Mouse (Mus musculus) CH12.LX (cell line): ENCODE measurements at regions not wholly inside any gene's neighbourhood (a gene's known extent, or its start where the extent isn't known, plus 50 kb on each side); places are given as distances from the start of the nearest gene placed in this dataset.

Experiments used
- DNase-seq: peaks from one replicate; pipeline ENCODE4 v3.0.0-alpha.2; 2013; ENCODE audit errors: extremely low read depth
- H3K27ac ChIP-seq: 2 replicates; pipeline ENCODE4 v1.5.1; 2012; ENCODE audit warnings: low read depth, mild to moderate bottlenecking, control low read depth, moderate library complexity; ENCODE audit not compliant: insufficient read depth
- H3K27me3 ChIP-seq: replicated peaks from 2 replicates; pipeline ENCODE3; 2012; ENCODE audit warnings: inconsistent platforms
- H3K36me3 ChIP-seq, 2 experiments: replicated peaks in 1 of 2; 2 replicates each; pipeline versions ENCODE3 to v1.6.1; 2012; ENCODE audit warnings: inconsistent platforms in 1 of 2, low read length in 1 of 2, mild to moderate bottlenecking in 1 of 2, mixed read lengths in 1 of 2, moderate library complexity in 1 of 2; ENCODE audit not compliant: control insufficient read depth in 1 of 2, insufficient read depth in 1 of 2
- H3K4me1 ChIP-seq, 2 experiments: 2 replicates each; pipeline ENCODE4 v1.6.1; 2012; ENCODE audit warnings: inconsistent platforms in 1 of 2, moderate library complexity in 1 of 2; ENCODE audit not compliant: insufficient read depth in 2 of 2, control insufficient read depth in 1 of 2
- H3K4me2 ChIP-seq: 2 replicates; pipeline ENCODE4 v1.6.1; 2012; ENCODE audit warnings: low read depth, mild to moderate bottlenecking, control low read depth; ENCODE audit not compliant: poor library complexity, insufficient read depth, severe bottlenecking
- H3K4me3 ChIP-seq, 3 experiments: fragments of 150-350 bp in 1 of 3; sonication (generic) in 1 of 3; replicated peaks in 1 of 3; 2 replicates each; pipeline versions ENCODE3 to v1.5.1; 2011 to 2012; ENCODE audit warnings: low read depth in 2 of 3, low read length in 2 of 3, mild to moderate bottlenecking in 2 of 3, moderate library complexity in 2 of 3, control low read depth in 1 of 3, improper control_type of control experiment in 1 of 3, inconsistent platforms in 1 of 3, mixed read lengths in 1 of 3; ENCODE audit not compliant: poor library complexity in 1 of 3
- H3K79me2 ChIP-seq: replicated peaks from 2 replicates; pipeline ENCODE4 v1.6.1; 2012; ENCODE audit warnings: mild to moderate bottlenecking, moderate library complexity; ENCODE audit not compliant: control insufficient read depth, poor library complexity, insufficient read depth, severe bottlenecking; ENCODE audit errors: extremely low read depth
- H3K9ac ChIP-seq: 2 replicates; pipeline ENCODE4 v1.6.1; 2012; ENCODE audit warnings: low read depth, mild to moderate bottlenecking, control low read depth, moderate library complexity; ENCODE audit not compliant: insufficient read depth
- H3K9me3 ChIP-seq: replicated peaks from 2 replicates; pipeline ENCODE3; 2012; ENCODE audit warnings: low read length, inconsistent platforms, mixed read lengths
- BHLHE40 ChIP-seq: IDR thresholded peaks from 2 replicates; pipeline ENCODE4 v1.6.1; 2011; ENCODE audit warnings: mild to moderate bottlenecking, low read depth, low read length, improper control_type of control experiment
- CHD1 ChIP-seq: IDR thresholded peaks from 2 replicates; pipeline ENCODE4 v1.6.1; 2012; ENCODE audit warnings: low read depth, low read length, improper control_type of control experiment, inconsistent platforms
- CHD2 ChIP-seq: IDR thresholded peaks from 2 replicates; pipeline ENCODE4 v1.6.1; 2011; ENCODE audit warnings: low read length, improper control_type of control experiment
- CTCF ChIP-seq, 2 experiments: IDR thresholded peaks in 1 of 2; conservative IDR thresholded peaks in 1 of 2; 2 replicates each; pipeline ENCODE4 v1.5.1; 2011 to 2012; ENCODE audit warnings: low read depth in 2 of 2, low read length in 2 of 2, improper control_type of control experiment in 1 of 2, inconsistent platforms in 1 of 2, mild to moderate bottlenecking in 1 of 2, moderate library complexity in 1 of 2
- E2F4 ChIP-seq: IDR thresholded peaks from 2 replicates; pipeline ENCODE4 v1.6.1; 2011; ENCODE audit warnings: low read depth, low read length, improper control_type of control experiment; ENCODE audit not compliant: insufficient replicate concordance
- ELF1 ChIP-seq: IDR thresholded peaks from 2 replicates; pipeline ENCODE4 v1.6.1; 2014; ENCODE audit warnings: low read depth, mild to moderate bottlenecking, inconsistent platforms, low read length, improper control_type of control experiment
- EP300 ChIP-seq: IDR thresholded peaks from 2 replicates; pipeline ENCODE4 v1.6.1; 2011; ENCODE audit warnings: low read length, improper control_type of control experiment
- ETS1 ChIP-seq: conservative IDR thresholded peaks from 2 replicates; pipeline ENCODE4 v1.6.1; 2012; ENCODE audit warnings: low read depth, mild to moderate bottlenecking, inconsistent platforms, low read length, improper control_type of control experiment, moderate library complexity
- GABPA ChIP-seq: IDR thresholded peaks from 2 replicates; pipeline ENCODE4 v1.6.1; 2012; ENCODE audit warnings: low read depth, low read length, improper control_type of control experiment, inconsistent platforms; ENCODE audit not compliant: insufficient replicate concordance
- HCFC1 ChIP-seq: IDR thresholded peaks from 2 replicates; pipeline ENCODE4 v1.6.1; 2012; ENCODE audit warnings: low read depth, mild to moderate bottlenecking, inconsistent platforms, low read length, improper control_type of control experiment
- IRF4 ChIP-seq: IDR thresholded peaks from 2 replicates; pipeline ENCODE4 v1.6.1; 2014; ENCODE audit warnings: low read depth, mild to moderate bottlenecking, inconsistent platforms, low read length, improper control_type of control experiment
- JUN ChIP-seq: IDR thresholded peaks from 2 replicates; pipeline ENCODE4 v1.6.1; 2011; ENCODE audit warnings: low read depth, mild to moderate bottlenecking, low read length, improper control_type of control experiment, moderate library complexity; ENCODE audit not compliant: insufficient read depth
- JUND ChIP-seq: conservative IDR thresholded peaks from 2 replicates; pipeline ENCODE4 v1.6.1; 2011; ENCODE audit warnings: low read depth, low read length, improper control_type of control experiment
- KAT2A ChIP-seq: IDR thresholded peaks from 2 replicates; pipeline ENCODE4 v1.6.1; 2012; ENCODE audit warnings: low read length, improper control_type of control experiment, inconsistent platforms; ENCODE audit not compliant: insufficient replicate concordance
- MAFK ChIP-seq: IDR thresholded peaks from 2 replicates; pipeline ENCODE4 v1.6.1; 2011; ENCODE audit warnings: low read length, improper control_type of control experiment; ENCODE audit not compliant: insufficient replicate concordance
- MAX ChIP-seq: IDR thresholded peaks from 2 replicates; pipeline ENCODE4 v1.6.1; 2011; ENCODE audit warnings: low read length, improper control_type of control experiment
- MAZ ChIP-seq: IDR thresholded peaks from 2 replicates; pipeline ENCODE4 v1.6.1; 2012; ENCODE audit warnings: low read depth, mild to moderate bottlenecking, inconsistent platforms, low read length, improper control_type of control experiment, moderate library complexity
- MEF2A ChIP-seq: IDR thresholded peaks from 2 replicates; pipeline ENCODE4 v1.6.1; 2014; ENCODE audit warnings: low read depth, mild to moderate bottlenecking, inconsistent platforms, low read length, improper control_type of control experiment, borderline replicate concordance
- MXI1 ChIP-seq: IDR thresholded peaks from 2 replicates; pipeline ENCODE4 v1.6.1; 2011; ENCODE audit warnings: mild to moderate bottlenecking, low read depth, low read length, improper control_type of control experiment
- MYC ChIP-seq: IDR thresholded peaks from 2 replicates; pipeline ENCODE4 v1.6.1; 2011; ENCODE audit warnings: low read depth, mild to moderate bottlenecking, improper control_type of control experiment, low read length
- NELFE ChIP-seq: IDR thresholded peaks from 2 replicates; pipeline ENCODE4 v1.6.1; 2011; ENCODE audit warnings: low read depth, low read length, improper control_type of control experiment
- NRF1 ChIP-seq: IDR thresholded peaks from 2 replicates; pipeline ENCODE4 v1.6.1; 2014; ENCODE audit warnings: low read depth, mild to moderate bottlenecking, inconsistent platforms, low read length, improper control_type of control experiment, moderate library complexity
- PAX5 ChIP-seq: IDR thresholded peaks from 2 replicates; pipeline ENCODE4 v1.6.1; 2012; ENCODE audit warnings: low read length, inconsistent platforms, mixed read lengths
- POLR2A ChIP-seq: IDR thresholded peaks from 2 replicates; pipeline ENCODE4 v1.6.1; 2011; ENCODE audit warnings: low read depth, mild to moderate bottlenecking, improper control_type of control experiment, low read length
- POLR2AphosphoS2 ChIP-seq: IDR thresholded peaks from 2 replicates; pipeline ENCODE4 v1.6.1; 2011; ENCODE audit warnings: low read depth, low read length, improper control_type of control experiment
- RAD21 ChIP-seq: IDR thresholded peaks from 2 replicates; pipeline ENCODE4 v1.6.1; 2011; ENCODE audit warnings: low read depth, mild to moderate bottlenecking, low read length, improper control_type of control experiment, moderate library complexity
- RCOR1 ChIP-seq: conservative IDR thresholded peaks from 2 replicates; pipeline ENCODE4 v1.6.1; 2012; ENCODE audit warnings: low read depth, mild to moderate bottlenecking, inconsistent platforms, low read length, improper control_type of control experiment
- SIN3A ChIP-seq: IDR thresholded peaks from 2 replicates; pipeline ENCODE4 v1.6.1; 2012; ENCODE audit warnings: low read length, improper control_type of control experiment, inconsistent platforms
- SMC3 ChIP-seq: IDR thresholded peaks from 2 replicates; pipeline ENCODE4 v1.6.1; 2011; ENCODE audit warnings: low read depth, low read length, improper control_type of control experiment
- TBP ChIP-seq: conservative IDR thresholded peaks from 2 replicates; pipeline ENCODE4 v1.6.1; 2011; ENCODE audit warnings: low read depth, low read length, improper control_type of control experiment
- TCF12 ChIP-seq: IDR thresholded peaks from 2 replicates; pipeline ENCODE4 v1.6.1; 2014; ENCODE audit warnings: low read depth, mild to moderate bottlenecking, inconsistent platforms, low read length, improper control_type of control experiment
- UBTF ChIP-seq: IDR thresholded peaks from 2 replicates; pipeline ENCODE4 v1.6.1; 2012; ENCODE audit warnings: low read depth, mild to moderate bottlenecking, inconsistent platforms, low read length, improper control_type of control experiment, moderate library complexity
- USF1 ChIP-seq: IDR thresholded peaks from 2 replicates; pipeline ENCODE4 v1.6.1; 2014; ENCODE audit warnings: low read depth, mild to moderate bottlenecking, inconsistent platforms, low read length, improper control_type of control experiment
- USF2 ChIP-seq: conservative IDR thresholded peaks from 2 replicates; pipeline ENCODE4 v1.6.1; 2011; ENCODE audit warnings: low read depth, low read length, improper control_type of control experiment
- ZC3H11A ChIP-seq: IDR thresholded peaks from 2 replicates; pipeline ENCODE4 v1.6.1; 2012; ENCODE audit warnings: low read depth, mild to moderate bottlenecking, inconsistent platforms, low read length, improper control_type of control experiment
- ZKSCAN1 ChIP-seq: IDR thresholded peaks from 2 replicates; pipeline ENCODE4 v1.6.1; 2012; ENCODE audit warnings: low read depth, inconsistent platforms, low read length, improper control_type of control experiment, borderline replicate concordance
- ZMIZ1 ChIP-seq: IDR thresholded peaks from 2 replicates; pipeline ENCODE4 v1.6.1; 2012; ENCODE audit warnings: low read depth, mild to moderate bottlenecking, inconsistent platforms, low read length, improper control_type of control experiment
- ZNF384 ChIP-seq: IDR thresholded peaks from 2 replicates; pipeline ENCODE4 v1.6.1; 2012; ENCODE audit warnings: low read depth, low read length, improper control_type of control experiment, inconsistent platforms
- dilution Hi-C: fragments of 300-500 bp; cut with MboI; formaldehyde crosslinking; loops from 2 replicates; pipeline ENCODE4 v1.14.3; 2020; ENCODE audit warnings: low sequenced_read_pairs; ENCODE audit not compliant: extremely low pct_unique_long_range_greater_than_20kb, extremely low pct_ligation_motif_present
- in situ Hi-C: fragments of 300-500 bp; cut with MboI; formaldehyde crosslinking; loops from 3 replicates; pipeline ENCODE4 v1.14.3; 2019; ENCODE audit warnings: low sequenced_read_pairs, low pct_ligation_motif_present, low pct_unique_long_range_greater_than_20kb, mixed read lengths

DNA sequence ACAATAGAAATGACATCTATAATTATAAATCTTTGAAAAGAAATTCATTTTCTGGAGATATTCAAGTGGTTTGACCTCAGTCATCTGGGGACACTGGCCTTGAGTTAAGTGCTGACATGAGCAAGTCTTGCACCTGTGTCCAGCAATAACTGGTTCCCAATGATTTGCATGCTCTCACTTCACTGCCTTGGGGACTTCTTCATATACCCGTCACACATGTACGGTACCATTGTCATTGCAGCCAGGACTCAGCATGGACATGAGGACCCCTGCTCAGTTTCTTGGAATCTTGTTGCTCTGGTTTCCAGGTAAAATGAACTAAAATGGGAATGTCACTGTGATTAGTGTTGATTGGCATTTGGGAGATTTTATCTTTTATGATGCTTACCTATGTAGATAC, 720.6 kb upstream of the Tacstd2 start:
- peak overlapping the region; percentile 91; the same call in 1 of the 2 replicates for H3K4me2 ChIP-seq
- no peak; the same call in 1 of the 2 replicates for TF ChIP-seq CHD1
- TF ChIP-seq ZC3H11A, result no peak
- no peak; the same call in 1 of the 2 replicates for TF ChIP-seq POLR2AphosphoS2
- TF ChIP-seq SIN3A, result no peak; the same call in 1 of the 2 replicates
- no peak for TF ChIP-seq ELF1
- no peak for TF ChIP-seq CHD2
- TF ChIP-seq NELFE, result no peak
- no peak for TF ChIP-seq JUND
- TF ChIP-seq GABPA, result no peak
- peak; percentile 54 for TF ChIP-seq POLR2A
- no peak for TF ChIP-seq NRF1
- TF ChIP-seq TBP, result peak; percentile 86
- TF ChIP-seq EP300, result peak; percentile 76
- TF ChIP-seq RCOR1, result no peak
- TF ChIP-seq MXI1, result 0 out of 2 replicates have a peak, but pooled peaks have one; percentile 1
- TF ChIP-seq BHLHE40, result peak; percentile 57; the same call in 1 of the 2 replicates
- 0 out of 2 replicates have a peak, but pooled peaks have one; percentile 22 for TF ChIP-seq MYC
- no peak for TF ChIP-seq PAX5
- no peak for TF ChIP-seq HCFC1
- TF ChIP-seq SMC3, result no peak
- no peak for TF ChIP-seq CTCF (conservative IDR thresholded peaks at IDR 0.05 in 1 of 2, IDR thresholded peaks at IDR 0.05 in 1 of 2; ENCODE audit: low read depth in 2 of 2, low read length in 2 of 2)
- no peak for TF ChIP-seq UBTF
- TF ChIP-seq IRF4, result peak; percentile 78
- no peak; the same call in 1 of the 2 replicates for TF ChIP-seq ZMIZ1
- TF ChIP-seq TCF12, result peak; percentile 88
- no peak for TF ChIP-seq MAZ
- no peak for TF ChIP-seq USF1
- no peak for TF ChIP-seq E2F4
- no peak for TF ChIP-seq USF2
- TF ChIP-seq JUN, result no peak
- peak; percentile 76 for TF ChIP-seq ETS1
- peak; percentile 92 for TF ChIP-seq MAFK
- peak; percentile 51 for TF ChIP-seq MEF2A
- TF ChIP-seq MAX, result peak; percentile 33; the same call in 1 of the 2 replicates
- no peak for TF ChIP-seq RAD21
- no peak for TF ChIP-seq ZNF384
- no peak for TF ChIP-seq KAT2A
- TF ChIP-seq ZKSCAN1, result no peak
- dilution Hi-C loops (no loop called here), in situ Hi-C loops (loop anchor here (10.0 kb wide), 1 partner anchor 249 kb away; no protein-coding TSS in a partner anchor)
- peak overlapping the region; percentile 91 for H3K27ac ChIP-seq
- peak overlapping the region in 2 of 3 experiments; percentile 23 to 61 for H3K4me3 ChIP-seq
- H3K9ac ChIP-seq, result peak overlapping the region; percentile 59
- H3K36me3 ChIP-seq, result peaks cover 7 to 22% of the 10 kb centered on the region in 2 experiments
- H3K9me3 ChIP-seq, result no peaks in the 10 kb centered on the region
- peaks cover 5 to 27% of the 10 kb centered on the region in 2 experiments; a peak in 3 of 4 replicates for H3K4me1 ChIP-seq
- peaks cover 9% of the 10 kb centered on the region; the same call in 1 of the 2 replicates for H3K79me2 ChIP-seq
- DNase-seq, result peak; percentile 73
- no peaks in the 10 kb centered on the region for H3K27me3 ChIP-seq
